12 mouse cellular contexts compared by ENCODE assay signal in genomic region chr13:18063677-18064076, GRCm38 (mm10).
"Had no signal": no experiment of that assay in that cellular context is flagged by ENCODE, and none has a peak within 500 bp of the region (broad histone marks: within the 10 kb centered on the region; RNA-seq: fewer than 3 reads in every experiment).

No protein-coding gene starts in this region.

- H3K4me3 ChIP-seq: layer of hippocampus, adult 2 months; limb, embryonic 13.5 days; midbrain, embryonic 12.5 days; neural tube, embryonic 13.5 days had no signal

- H3K27ac ChIP-seq: layer of hippocampus, adult 2 months; limb, embryonic 13.5 days; liver, embryonic 14.5 days; midbrain, embryonic 12.5 days; neural tube, embryonic 13.5 days had no signal

- H3K27me3 ChIP-seq: limb, embryonic 13.5 days; midbrain, embryonic 12.5 days; neural tube, embryonic 13.5 days had no signal

- H3K36me3 ChIP-seq: limb, embryonic 13.5 days; midbrain, embryonic 12.5 days; neural tube, embryonic 13.5 days had no signal

- ATAC-seq: midbrain, embryonic 16.5 days had no signal

- DNase-seq: kidney, postnatal 36 days; left cerebral cortex, postnatal 4 days; lung, adult 18-20 months; right cerebral cortex, postnatal 14 days; thymus, adult 18-20 months; thymus, postnatal 14 days had no signal

- H3K4me1 ChIP-seq: midbrain, embryonic 12.5 days; neural tube, embryonic 13.5 days had no signal

- H3K9ac ChIP-seq: limb, embryonic 13.5 days; liver, embryonic 14.5 days; midbrain, embryonic 12.5 days; neural tube, embryonic 13.5 days had no signal

- H3K4me2 ChIP-seq: limb, embryonic 13.5 days; midbrain, embryonic 12.5 days; neural tube, embryonic 13.5 days had no signal

- H3K9me3 ChIP-seq: limb, embryonic 13.5 days; midbrain, embryonic 12.5 days; neural tube, embryonic 13.5 days had no signal
